Mouse (Mus musculus): ENCODE results near the gene Gss.
A peak's percentile ranks its signal among the peaks of the same experiment; 100 is the strongest.
"Not testable (repeated sequence)": the region's sequence is repeated elsewhere in the genome, so short reads cannot be mapped to it uniquely, and the experiment has no call there.

Gss gene

GRCm38 (mm10) chr2:155573996-155574395 lies 18.6 kb downstream of the Gss start:
- no peak for DNase-seq (ENCODE audit: low spot score)

- DNase-seq (ENCODE audit: low spot score): no peak
These were observed 19.6 kb downstream of the Gss start for GRCm38 (mm10) chr2:155573001-155573400.

GRCm38 (mm10) chr2:155569223-155569807 lies 23.3 kb downstream of the Gss start:
- DNase-seq (ENCODE audit: low spot score): no peak

- no peak for DNase-seq (ENCODE audit: low spot score)
These were observed 24.9 kb downstream of the Gss start for GRCm38 (mm10) chr2:155567751-155568150.

GRCm38 (mm10) chr2:155562934-155563333 lies 29.7 kb downstream of the Gss start:
- DNase-seq (ENCODE audit: low spot score): no peak

- no peak for DNase-seq (ENCODE audit: low spot score)
These were observed 30.4 kb downstream of the Gss start for GRCm38 (mm10) chr2:155562209-155562608.

- DNase-seq (ENCODE audit: low spot score): no peak
These were observed 38.1 kb downstream of the Gss start for GRCm38 (mm10) chr2:155554426-155554985.

GRCm38 (mm10) chr2:155552949-155553354 lies 39.7 kb downstream of the Gss start:
- no peak for DNase-seq (ENCODE audit: low spot score)

- DNase-seq (ENCODE audit: low spot score): no peak
These were observed 40.3 kb downstream of the Gss start for GRCm38 (mm10) chr2:155552336-155552735.

GRCm38 (mm10) chr2:155546955-155547354 lies 45.7 kb downstream of the Gss start:
- no peak for DNase-seq (ENCODE audit: low spot score)

- DNase-seq (ENCODE audit: low spot score): no peak
These were observed 51.7 kb downstream of the Gss start for GRCm38 (mm10) chr2:155540822-155541458.

- DNase-seq (ENCODE audit: low spot score): no peak
These were observed 52.9 kb downstream of the Gss start for GRCm38 (mm10) chr2:155539696-155540095.

- DNase-seq (ENCODE audit: low spot score): not testable (repeated sequence)
These were observed 54.0 kb downstream of the Gss start for GRCm38 (mm10) chr2:155538463-155539057.

- no peak for DNase-seq (ENCODE audit: low spot score)
These were observed 54.7 kb downstream of the Gss start for GRCm38 (mm10) chr2:155537761-155538462.

GRCm38 (mm10) chr2:155536292-155536691 lies 56.3 kb downstream of the Gss start:
- no peak for DNase-seq (ENCODE audit: low spot score)

- DNase-seq (ENCODE audit: low spot score): no peak
These were observed 65.2 kb downstream of the Gss start for GRCm38 (mm10) chr2:155527367-155527766.

- DNase-seq (ENCODE audit: low spot score): no peak
These were observed 68.2 kb downstream of the Gss start for GRCm38 (mm10) chr2:155524378-155524777.

- DNase-seq (ENCODE audit: low spot score): no peak
These were observed 68.9 kb downstream of the Gss start for GRCm38 (mm10) chr2:155523706-155524105.

GRCm38 (mm10) chr2:155518531-155519270 lies 73.9 kb downstream of the Gss start:
- no peak for DNase-seq (ENCODE audit: low spot score)

GRCm38 (mm10) chr2:155517455-155518423 lies 74.9 kb downstream of the Gss start, which contains the start of the genes Acss2 and Ggt7:
TSS of gene Acss2 (plus strand) at chr2:155517948.
TSS of gene Ggt7 (minus strand) at chr2:155518237.
- peak; percentile 99 for DNase-seq (ENCODE audit: low spot score)

GRCm38 (mm10) chr2:155515941-155516340 lies 76.7 kb downstream of the Gss start:
- DNase-seq (ENCODE audit: low spot score): peak; percentile 44
